Comparison of ENCODE assay signal across 25 mouse cellular contexts in the genomic region with DNA sequence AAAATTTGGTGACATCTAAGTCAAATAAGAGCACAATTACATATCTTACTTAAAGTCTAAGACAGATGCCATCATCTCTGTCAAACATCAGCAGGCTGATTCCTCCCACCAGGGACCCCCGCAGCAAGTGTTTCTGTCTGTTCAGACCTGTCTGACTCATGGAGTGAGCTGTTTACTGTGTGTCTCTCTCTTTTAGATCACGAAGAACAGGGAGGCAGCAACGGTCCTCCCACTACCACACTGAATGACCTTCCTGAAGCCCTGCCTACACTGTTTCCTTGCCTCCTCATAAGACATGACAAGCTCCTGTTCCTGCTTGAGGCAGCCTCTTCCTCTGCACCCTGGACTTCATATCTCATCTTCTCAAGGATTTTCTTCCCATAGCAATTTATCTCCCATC.
"Had no signal": no experiment of that assay in that cellular context is flagged by ENCODE, and none has a peak within 500 bp of the region (broad histone marks: within the 10 kb centered on the region; RNA-seq: fewer than 3 reads in every experiment).

No protein-coding gene starts in this region.

- ATAC-seq: forebrain, embryonic 16.5 days; hindbrain, postnatal 0 days; intestine, embryonic 16.5 days; liver, embryonic 12.5 days had no signal

- DNase-seq: gastrocnemius, adult 2 months; gastrocnemius, postnatal 10 days; gastrocnemius, postnatal 25 days; heart, adult 18-20 months; heart, postnatal 14 days; heart, postnatal 36 days; kidney, adult 11 months; kidney, adult 2 months; kidney, adult 9 months; kidney, postnatal 14 days; kidney, postnatal 36 days; layer of hippocampus, postnatal 36 days had no signal

- H3K27ac ChIP-seq: gastrocnemius, adult 2 months; heart, embryonic 10.5 days; hindbrain, embryonic 13.5 days; hindbrain, embryonic 15.5 days; hindbrain, postnatal 0 days; kidney, embryonic 15.5 days; kidney, postnatal 0 days; left cerebral cortex, adult 2 months; limb, embryonic 13.5 days; limb, embryonic 15.5 days; liver, embryonic 12.5 days had no signal

- H3K4me3 ChIP-seq: gastrocnemius, adult 2 months; heart, embryonic 10.5 days; heart, embryonic 12.5 days; hindbrain, embryonic 13.5 days; hindbrain, embryonic 15.5 days; kidney, embryonic 15.5 days; left cerebral cortex, adult 2 months; limb, embryonic 13.5 days; limb, embryonic 15.5 days; liver, embryonic 12.5 days had no signal
